23 mouse cellular contexts compared by ENCODE assay signal in genomic region chr5:136649071-136649470, GRCm38 (mm10). TPM values are rescaled to one million over a fixed set of nuclear protein-coding genes. Genes with fewer than 3 reads are reported as not detected.
"Had no signal": no experiment of that assay in that cellular context is flagged by ENCODE, and none has a peak within 500 bp of the region (broad histone marks: within the 10 kb centered on the region; RNA-seq: fewer than 3 reads in every experiment).

No protein-coding gene starts in this region.

- H3K4me3 ChIP-seq: left cerebral cortex, adult 2 months; liver, embryonic 13.5 days had no signal

- DNase-seq: kidney, adult 2 months; kidney, postnatal 10 days; kidney, postnatal 36 days; layer of hippocampus, postnatal 36 days; liver, embryonic 13.5 days; lung, adult 2 months; lung, postnatal 14 days; lung, postnatal 4 days; retina, postnatal 1 day; thymus, adult 18-20 months; thymus, postnatal 36 days had no signal

- H3K9me3 ChIP-seq: liver, embryonic 13.5 days had no signal

- H3K27me3 ChIP-seq: liver, embryonic 13.5 days had no signal

- H3K4me2 ChIP-seq: liver, embryonic 13.5 days; midbrain, embryonic 11.5 days had no signal

- H3K9ac ChIP-seq: liver, embryonic 13.5 days had no signal

- H3K4me1 ChIP-seq: liver, embryonic 13.5 days had no signal

- ATAC-seq: intestine, postnatal 0 days had no signal

- H3K36me3 ChIP-seq: liver, embryonic 13.5 days had no signal

- H3K27ac ChIP-seq: left cerebral cortex, adult 2 months; liver, embryonic 13.5 days had no signal

RNA-seq across cellular contexts. Expression of gene Myl10, which starts 43.9 kb away (rescaled TPM):
- polyA plus RNA-seq: intestine, postnatal 0 days; kidney, adult 2 months; kidney, embryonic 14.5 days; limb, embryonic 11.5 days; limb, embryonic 14.5 days; liver, adult 2 months; liver, embryonic 13.5 days; liver, embryonic 16.5 days; lung, adult 2 months; lung, embryonic 16.5 days; midbrain, embryonic 11.5 days; small intestine, adult 2 months; spleen, adult 2 months; urinary bladder, adult 2 months had no signal
